Mouse (Mus musculus): ENCODE results near the gene Gabbr2.

The Gabbr2 gene

DNA sequence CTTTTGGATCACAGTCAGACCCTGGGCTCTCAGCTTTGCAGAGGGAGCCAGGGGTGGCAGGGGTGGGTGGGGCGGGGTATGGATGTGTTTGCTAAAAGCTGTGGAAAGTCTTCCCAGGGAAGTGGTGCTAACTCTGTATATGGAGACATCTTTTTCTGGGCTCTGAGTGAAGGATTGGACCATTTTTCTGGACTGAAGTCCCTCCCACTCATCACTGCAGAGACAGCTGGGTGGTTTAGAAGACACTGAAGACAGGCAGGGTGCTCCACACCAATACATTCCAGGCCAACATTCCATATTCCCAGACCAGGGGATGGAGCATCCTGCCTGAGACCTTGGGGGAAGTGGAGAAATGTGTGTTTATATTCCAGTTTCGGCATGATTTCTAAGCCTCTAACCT, 125.6 kb downstream of the Gabbr2 start:
- no peak for DNase-seq (ENCODE audit: low read depth, low spot score)

GRCm38 (mm10) chr4:46863721-46864120, 128.0 kb downstream of the Gabbr2 start:
- DNase-seq (ENCODE audit: low read depth, low spot score): no peak

- no peak for DNase-seq (ENCODE audit: low read depth, low spot score)
Measured at GRCm38 (mm10) chr4:46862677-46863076, 129.0 kb downstream of the Gabbr2 start.

GRCm38 (mm10) chr4:46860586-46860985, 131.1 kb downstream of the Gabbr2 start:
- no peak for DNase-seq (ENCODE audit: low read depth, low spot score)

DNA sequence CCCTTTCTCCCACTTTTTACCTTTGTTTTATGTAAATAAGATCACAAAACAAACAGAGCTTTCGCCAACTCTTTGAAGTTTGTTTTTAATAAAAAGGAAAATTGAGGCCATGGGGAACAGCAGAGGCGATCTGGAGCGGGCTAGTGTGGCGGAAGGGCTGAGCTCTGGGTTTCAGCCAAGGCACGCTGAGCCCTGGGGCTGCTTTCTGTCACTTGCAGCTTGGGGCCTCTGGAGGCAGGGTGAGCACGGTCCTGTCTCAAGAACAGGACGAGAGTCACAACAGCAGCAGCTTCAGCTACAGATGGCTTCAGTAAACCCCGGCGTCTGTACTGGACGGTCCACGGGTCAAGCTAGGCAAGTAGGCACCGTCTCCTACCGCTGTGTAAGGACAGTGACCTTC, 132.8 kb downstream of the Gabbr2 start:
- DNase-seq (ENCODE audit: low read depth, low spot score): peak; percentile 28

DNA sequence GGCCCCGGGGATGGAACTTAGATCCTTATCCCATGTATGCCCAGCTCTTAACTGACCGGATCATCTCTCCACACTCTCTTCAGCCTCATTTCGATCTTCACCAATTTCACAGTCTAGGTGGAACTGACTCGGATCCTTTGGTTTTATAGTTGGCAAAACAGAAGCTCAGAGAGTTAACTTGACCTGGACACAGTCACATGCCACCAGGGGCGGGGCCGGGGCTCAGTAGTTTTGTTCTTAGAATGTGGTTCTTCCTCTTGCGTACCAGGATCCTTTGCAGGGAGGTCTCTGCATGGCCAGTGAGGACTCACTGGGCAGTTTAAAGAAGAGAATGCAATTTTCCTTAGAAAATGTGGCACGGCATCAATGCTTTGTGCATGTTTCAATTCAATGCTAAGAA, 135.5 kb downstream of the Gabbr2 start:
- DNase-seq (ENCODE audit: low read depth, low spot score): no peak

- peak; percentile 25 for DNase-seq (ENCODE audit: low read depth, low spot score)
Measured at GRCm38 (mm10) chr4:46854686-46855385, 136.8 kb downstream of the Gabbr2 start.

- no peak for DNase-seq (ENCODE audit: low read depth, low spot score)
Measured at GRCm38 (mm10) chr4:46853852-46854460, 137.7 kb downstream of the Gabbr2 start.

DNA sequence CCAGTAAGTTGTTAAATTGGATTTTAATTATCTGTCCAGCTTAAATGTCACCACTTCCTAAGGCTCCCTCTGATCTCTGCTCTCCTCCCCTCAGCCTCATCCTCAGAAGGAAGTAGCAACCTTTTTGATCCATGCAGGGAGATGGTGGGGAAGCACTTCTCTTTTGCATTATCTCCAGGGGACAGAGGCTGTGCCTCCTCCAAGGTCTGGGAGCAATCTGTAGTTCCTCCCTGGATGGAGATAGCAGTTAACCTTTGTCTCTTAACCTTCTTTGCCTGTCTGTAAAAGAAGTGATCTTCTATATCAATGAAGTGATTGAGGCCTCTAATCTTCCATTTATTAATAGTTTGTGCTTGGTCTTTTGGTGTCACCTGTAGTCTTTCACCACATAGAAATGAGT, 143.9 kb downstream of the Gabbr2 start:
- no peak for DNase-seq (ENCODE audit: low read depth, low spot score)

GRCm38 (mm10) chr4:46846396-46846795, 145.3 kb downstream of the Gabbr2 start:
- DNase-seq (ENCODE audit: low read depth, low spot score): no peak

DNA sequence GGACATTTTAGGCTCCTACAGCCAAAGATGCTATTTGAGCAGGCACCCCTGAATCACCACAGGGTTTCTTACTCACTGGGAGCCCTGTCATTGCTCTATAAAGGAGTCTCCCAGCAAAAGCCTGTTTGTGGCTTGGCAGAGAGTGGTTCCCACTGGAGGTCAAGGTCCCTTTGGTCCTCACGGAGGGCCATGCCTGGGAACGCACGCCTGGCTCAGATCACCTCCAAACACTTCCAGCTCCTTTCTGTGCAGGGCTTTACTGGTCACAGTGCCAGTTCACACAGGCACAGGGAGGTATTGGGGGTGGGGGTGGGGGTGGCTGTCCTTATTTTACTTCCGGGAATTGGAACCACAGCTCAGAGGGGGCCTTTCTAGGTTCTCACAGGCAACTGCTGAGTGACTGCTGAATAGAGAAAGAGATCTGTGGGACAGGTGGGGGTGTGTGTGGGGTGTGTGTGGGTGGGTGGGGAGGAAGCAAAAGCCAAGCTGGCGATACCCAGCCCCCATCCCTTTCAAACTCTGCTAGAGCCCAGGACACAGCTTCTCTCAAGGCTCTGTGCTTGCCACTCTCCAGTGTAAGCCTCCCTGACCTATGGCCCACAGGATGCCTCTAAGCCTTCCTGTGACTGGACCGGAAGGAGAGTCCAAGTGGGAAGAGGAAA, 146.6 kb downstream of the Gabbr2 start:
- DNase-seq (ENCODE audit: low read depth, low spot score): no peak

GRCm38 (mm10) chr4:46844567-46844966, 147.1 kb downstream of the Gabbr2 start:
- no peak for DNase-seq (ENCODE audit: low read depth, low spot score)

- DNase-seq (ENCODE audit: low read depth, low spot score): no peak
Measured at GRCm38 (mm10) chr4:46842596-46842995, 149.1 kb downstream of the Gabbr2 start.

DNA sequence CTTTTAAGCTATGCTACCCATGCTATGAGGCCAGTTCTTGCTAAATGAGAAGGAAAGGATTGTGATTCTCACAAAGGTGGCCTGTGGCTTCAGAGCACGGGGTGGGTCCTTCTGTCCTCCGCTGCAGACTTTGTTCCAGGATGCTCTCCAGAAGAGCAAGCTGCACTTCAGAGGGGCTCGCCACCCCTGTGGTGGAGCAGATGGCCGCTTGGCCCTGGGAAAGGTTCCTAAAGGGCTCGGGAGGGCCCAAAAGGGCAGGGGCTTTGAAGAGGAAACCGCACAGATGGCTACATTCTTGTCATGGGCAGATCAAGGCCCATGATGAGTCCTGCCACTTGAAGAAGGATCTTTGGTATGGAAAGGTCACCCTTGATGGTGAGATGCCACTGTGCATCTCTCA, 151.5 kb downstream of the Gabbr2 start:
- no peak for DNase-seq (ENCODE audit: low read depth, low spot score)

DNA sequence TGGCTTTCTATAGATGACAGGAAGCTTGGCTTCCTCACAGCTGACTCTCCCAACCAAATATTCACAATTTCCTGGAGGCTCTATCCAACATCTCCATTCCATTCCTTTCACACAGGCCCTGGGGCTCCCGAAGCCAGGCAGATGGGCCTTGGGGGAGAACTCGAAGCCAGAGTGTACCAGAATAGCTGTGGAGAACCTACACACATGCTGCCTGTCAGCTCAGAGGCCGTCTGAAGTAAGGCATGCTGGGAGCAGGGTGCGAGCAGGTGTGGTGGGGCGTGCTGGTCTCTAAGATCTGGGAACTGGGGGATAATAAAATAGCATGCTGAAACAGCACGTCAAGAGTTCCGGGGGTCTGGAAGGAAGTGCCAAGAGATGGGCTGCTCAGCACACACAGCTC, 154.3 kb downstream of the Gabbr2 start:
- no peak for DNase-seq (ENCODE audit: low read depth, low spot score)

GRCm38 (mm10) chr4:46836065-46836464, 155.6 kb downstream of the Gabbr2 start:
- DNase-seq (ENCODE audit: low read depth, low spot score): no peak

GRCm38 (mm10) chr4:46835064-46835463, 156.6 kb downstream of the Gabbr2 start:
- no peak for DNase-seq (ENCODE audit: low read depth, low spot score)

DNA sequence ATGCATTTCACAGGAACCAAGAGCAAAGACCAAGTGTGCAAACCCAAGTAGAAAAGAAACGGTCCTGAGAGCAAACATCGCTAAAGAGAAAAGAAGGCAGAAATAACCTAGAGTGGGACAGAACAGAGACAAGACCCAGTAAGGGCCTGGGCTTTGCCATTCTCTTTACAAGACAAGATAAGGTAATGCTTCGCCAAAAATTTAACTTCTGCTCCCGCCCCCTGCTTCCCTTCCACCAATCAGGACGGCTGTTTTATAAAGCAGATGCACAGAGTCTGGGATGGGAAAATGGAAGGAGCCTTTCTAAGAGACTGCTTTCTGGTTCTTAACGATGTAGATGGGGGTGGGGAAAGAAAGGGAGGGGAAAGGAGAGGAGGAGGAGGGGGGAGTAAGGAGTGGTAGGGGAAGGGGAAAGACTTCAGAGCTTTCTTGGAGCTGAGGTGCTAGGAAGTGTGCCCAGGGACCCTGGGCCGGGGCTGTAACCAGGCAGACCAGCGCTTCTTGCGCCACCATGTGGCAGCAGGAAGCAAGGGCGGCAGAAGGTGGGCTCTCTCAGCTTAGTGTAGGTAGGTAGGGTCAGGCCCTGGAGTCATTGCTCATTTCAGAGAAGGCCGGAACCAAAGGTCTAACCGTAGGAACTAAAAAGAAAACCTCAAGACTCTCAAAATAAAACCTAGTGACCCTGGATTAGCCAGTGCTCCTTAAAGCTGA, 158.7 kb downstream of the Gabbr2 start:
- DNase-seq (ENCODE audit: low read depth, low spot score): no peak

DNA sequence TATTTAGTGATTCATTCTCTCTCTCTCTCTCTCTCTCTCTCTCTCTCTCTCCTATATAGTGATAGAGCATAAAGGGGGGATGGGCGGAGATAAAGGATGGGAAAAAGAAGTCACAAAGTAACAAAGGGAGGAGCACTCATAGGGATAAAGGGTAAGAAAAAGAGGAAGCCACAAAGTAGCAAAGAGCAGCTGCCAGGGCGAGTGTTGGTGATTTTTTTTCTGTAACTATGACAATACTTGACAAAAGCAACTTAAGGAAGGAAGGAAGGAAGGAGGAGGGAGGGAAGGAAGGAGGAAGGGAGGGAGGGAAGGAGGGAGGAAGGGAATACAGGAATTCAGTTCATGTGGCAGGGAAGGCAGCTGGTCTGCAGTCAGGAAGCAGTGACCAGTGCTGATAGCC, 162.0 kb downstream of the Gabbr2 start:
- no peak for DNase-seq (ENCODE audit: low read depth, low spot score)

GRCm38 (mm10) chr4:46828141-46828571, 163.5 kb downstream of the Gabbr2 start:
- DNase-seq (ENCODE audit: low read depth, low spot score): no peak

- DNase-seq (ENCODE audit: low read depth, low spot score): no peak
Measured at GRCm38 (mm10) chr4:46827471-46827870, 164.2 kb downstream of the Gabbr2 start.

- no peak for DNase-seq (ENCODE audit: low read depth, low spot score)
Measured at GRCm38 (mm10) chr4:46825846-46826529, 165.7 kb downstream of the Gabbr2 start.
